19 mouse cellular contexts compared by ENCODE assay signal in the genomic region with DNA sequence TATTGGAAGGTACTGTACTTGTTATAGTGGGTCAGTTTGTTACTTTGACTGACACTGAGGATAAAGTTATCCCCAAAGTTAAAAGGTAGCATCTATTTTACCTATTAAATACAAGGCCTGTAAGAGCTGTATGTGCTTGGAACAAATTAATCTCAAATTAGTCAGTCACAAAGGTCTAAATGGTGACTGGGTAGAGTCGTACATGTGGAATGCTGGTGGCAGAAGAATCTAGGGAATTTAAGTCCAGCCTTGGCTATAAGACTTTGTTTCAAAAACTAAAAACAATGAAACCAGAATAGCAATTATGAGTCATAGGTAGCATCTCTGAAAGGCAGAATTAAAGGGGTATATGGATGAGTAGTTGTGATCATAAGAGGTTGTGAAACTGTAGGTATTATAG.
"Had no signal": no experiment of that assay in that cellular context is flagged by ENCODE, and none has a peak within 500 bp of the region (broad histone marks: within the 10 kb centered on the region; RNA-seq: fewer than 3 reads in every experiment).

No protein-coding gene starts in this region.

- H3K4me1 ChIP-seq: midbrain, embryonic 10.5 days; neural tube, embryonic 13.5 days; neural tube, embryonic 15.5 days; stomach, embryonic 15.5 days had no signal

- ATAC-seq: midbrain, embryonic 16.5 days had no signal

- H3K27me3 ChIP-seq: neural tube, embryonic 13.5 days; neural tube, embryonic 15.5 days; stomach, embryonic 15.5 days had no signal

- H3K4me3 ChIP-seq: midbrain, embryonic 10.5 days; myocyte; neural tube, embryonic 13.5 days; neural tube, embryonic 15.5 days; stomach, embryonic 15.5 days had no signal

- H3K4me2 ChIP-seq: lung, embryonic 14.5 days; neural tube, embryonic 13.5 days; neural tube, embryonic 15.5 days; stomach, embryonic 15.5 days had no signal

- DNase-seq: lung, adult 18-20 months; lung, embryonic 14.5 days; lung, postnatal 10 days; lung, postnatal 4 days; midbrain, embryonic 14.5 days; retina, postnatal 1 day; right cerebral cortex, adult 18-20 months; right cerebral cortex, postnatal 25 days; right cerebral cortex, postnatal 4 days; thymus, adult 2 months; thymus, postnatal 25 days; thymus, postnatal 4 days had no signal

- H3K9ac ChIP-seq: lung, embryonic 14.5 days; neural tube, embryonic 13.5 days; neural tube, embryonic 15.5 days; stomach, embryonic 15.5 days had no signal

- H3K27ac ChIP-seq: midbrain, embryonic 10.5 days; neural tube, embryonic 13.5 days; neural tube, embryonic 15.5 days; stomach, embryonic 15.5 days; stomach, postnatal 0 days had no signal

- H3K9me3 ChIP-seq: midbrain, embryonic 10.5 days; neural tube, embryonic 13.5 days; neural tube, embryonic 15.5 days; stomach, embryonic 15.5 days had no signal
